Mouse (Mus musculus) neural tube, embryonic 14.5 days (tissue): ENCODE data around the gene Cmtm4. TPM values are rescaled to one million over a fixed set of nuclear protein-coding genes. Genes with fewer than 3 reads are reported as not detected.

Source experiments
- ATAC-seq: fragments of 200-750 bp; cut with Nextera tagmentation; 2 replicates; pipeline ENCODE4 v1.8.0; 2017; ENCODE audit warnings: low read depth, mild to moderate bottlenecking, moderate TSS enrichment, moderate library complexity
- H3K27ac ChIP-seq: fragments of 300-500 bp; sonication (generic); 2 replicates; pipeline ENCODE4 v1.5.1; 2014; ENCODE audit warnings: low read depth, mild to moderate bottlenecking, control low read depth, low read length, moderate library complexity, mixed read lengths
- H3K27me3 ChIP-seq: fragments of 300-500 bp; sonication (generic); 2 replicates; pipeline ENCODE4 v1.6.1; 2014; ENCODE audit warnings: low read length; ENCODE audit not compliant: control insufficient read depth, insufficient read depth
- H3K36me3 ChIP-seq: fragments of 300-500 bp; sonication (generic); 2 replicates; pipeline ENCODE4 v1.6.1; 2014; ENCODE audit warnings: low read length, mixed read lengths; ENCODE audit not compliant: control insufficient read depth, insufficient read depth
- H3K4me1 ChIP-seq: fragments of 300-500 bp; sonication (generic); 2 replicates; pipeline ENCODE4 v1.6.1; 2014; ENCODE audit warnings: low read length; ENCODE audit not compliant: control insufficient read depth, insufficient read depth
- H3K4me2 ChIP-seq: fragments of 300-500 bp; sonication (generic); 2 replicates; pipeline ENCODE4 v1.6.1; 2014; ENCODE audit warnings: mild to moderate bottlenecking, low read depth, low read length, control low read depth
- H3K4me3 ChIP-seq: fragments of 300-500 bp; sonication (generic); 2 replicates; pipeline ENCODE4 v1.5.1; 2014; ENCODE audit warnings: low read depth, low read length, control low read depth, mixed read lengths
- H3K9ac ChIP-seq: fragments of 300-500 bp; sonication (generic); replicated peaks from 2 replicates; pipeline ENCODE4 v1.6.1; 2014; ENCODE audit warnings: low read depth, mild to moderate bottlenecking, control low read depth, low read length, mixed read lengths
- H3K9me3 ChIP-seq: fragments of 300-500 bp; sonication (generic); 2 replicates; pipeline ENCODE4 v1.6.1; 2016; ENCODE audit warnings: low read length; ENCODE audit not compliant: control insufficient read depth
- WGBS: fragments of 180-500 bp; shearing (Covaris S2); extraction: QIAGEN DNeasy Blood & Tissue Kit; methylation state at CpG from one replicate; pipeline ENCODE4 v1.1.7; 2014; 5-methylcytosine and 5-hydroxymethylcytosine counted together
- polyA plus RNA-seq: library from polyadenylated mRNA; unstranded; fragments of >200 nt; fragmentation: Nextera tagmentation; extraction: Ambion mirVana; gene quantifications from 2 replicates; pipeline ENCODE4 v1.2.1, GENCODE M21; 2014

Gene Cmtm4
- polyA plus RNA-seq, 1 experiment from 2014 or later, result 3.9 TPM

- H3K9me3 ChIP-seq, result no peaks in the 10 kb centered on the region
- no peak overlapping the region for H3K4me3 ChIP-seq
- H3K27ac ChIP-seq, result no peak overlapping the region
- no peak overlapping the region for H3K4me2 ChIP-seq
- ATAC-seq, result no peak
- no peaks in the 10 kb centered on the region for H3K36me3 ChIP-seq
- H3K27me3 ChIP-seq, result no peaks in the 10 kb centered on the region
- 65% methylated on average over 3 of the region's 3 CpGs for WGBS
- no peak overlapping the region for H3K9ac ChIP-seq
- no peaks in the 10 kb centered on the region; the same call in 1 of the 2 replicates for H3K4me1 ChIP-seq
Observed at GRCm38 (mm10) chr8:104383977-104384376, 11.6 kb downstream of the Cmtm4 start.

GRCm38 (mm10) chr8:104383296-104383695, 12.3 kb downstream of the Cmtm4 start:
- H3K27me3 ChIP-seq, result no peaks in the 10 kb centered on the region
- no peak for ATAC-seq
- no peak overlapping the region for H3K27ac ChIP-seq
- H3K4me1 ChIP-seq, result no peaks in the 10 kb centered on the region; the same call in 1 of the 2 replicates
- H3K9ac ChIP-seq, result no peak overlapping the region
- no peaks in the 10 kb centered on the region for H3K9me3 ChIP-seq
- 71% methylated on average over 2 of the region's 2 CpGs for WGBS
- H3K4me2 ChIP-seq, result no peak overlapping the region
- H3K36me3 ChIP-seq, result no peaks in the 10 kb centered on the region
- no peak overlapping the region for H3K4me3 ChIP-seq

- H3K27ac ChIP-seq, result no peak overlapping the region
- no peak for ATAC-seq
- no peaks in the 10 kb centered on the region for H3K36me3 ChIP-seq
Observed at GRCm38 (mm10) chr8:104380961-104381411, 14.6 kb downstream of the Cmtm4 start.

GRCm38 (mm10) chr8:104380269-104380668, 15.3 kb downstream of the Cmtm4 start:
- H3K4me1 ChIP-seq, result peaks cover 4% of the 10 kb centered on the region; the same call in 1 of the 2 replicates
- H3K4me2 ChIP-seq, result no peak overlapping the region
- H3K4me3 ChIP-seq, result no peak overlapping the region
- no peaks in the 10 kb centered on the region for H3K9me3 ChIP-seq
- no peak overlapping the region for H3K27ac ChIP-seq
- H3K36me3 ChIP-seq, result no peaks in the 10 kb centered on the region
- ATAC-seq, result no peak
- WGBS, result 92% methylated on average over 7 of the region's 7 CpGs
- H3K27me3 ChIP-seq, result no peaks in the 10 kb centered on the region
- H3K9ac ChIP-seq, result no peak overlapping the region

More at GRCm38 (mm10) chr8:104380961-104381411, 14.6 kb downstream of the Cmtm4 start:
- Histone ChIP-seq H3K27me3 (no peaks in the 10 kb centered on the region), H3K4me2 (no peak overlapping the region), H3K9me3 (no peaks in the 10 kb centered on the region), H3K4me3 (no peak overlapping the region), H3K9ac (no peak overlapping the region), H3K4me1 (no peaks in the 10 kb centered on the region; the same call in 1 of the 2 replicates)
- WGBS, result 80% methylated on average over 5 of the region's 5 CpGs

- ATAC-seq, result no peak
- Histone ChIP-seq H3K9me3 (no peaks in the 10 kb centered on the region), H3K4me3 (no peak overlapping the region), H3K36me3 (no peaks in the 10 kb centered on the region), H3K4me1 (peaks cover 10% of the 10 kb centered on the region; the same call in 1 of the 2 replicates), H3K9ac (no peak overlapping the region), H3K27me3 (no peaks in the 10 kb centered on the region), H3K27ac (no peak overlapping the region), H3K4me2 (no peak overlapping the region)
- 28% methylated on average over 10 of the region's 10 CpGs for WGBS
Observed at GRCm38 (mm10) chr8:104379301-104379836, 16.2 kb downstream of the Cmtm4 start.

- ATAC-seq, result no peak
- Histone ChIP-seq H3K9me3 (no peaks in the 10 kb centered on the region), H3K4me3 (no peak overlapping the region), H3K4me1 (peaks cover 10% of the 10 kb centered on the region; the same call in 1 of the 2 replicates), H3K27ac (no peak overlapping the region), H3K4me2 (no peak overlapping the region), H3K36me3 (no peaks in the 10 kb centered on the region), H3K27me3 (no peaks in the 10 kb centered on the region), H3K9ac (no peak overlapping the region)
- 31% methylated on average over 11 of the region's 11 CpGs for WGBS
Observed at GRCm38 (mm10) chr8:104376669-104377068, 18.9 kb downstream of the Cmtm4 start.

GRCm38 (mm10) chr8:104375959-104376358, 19.6 kb downstream of the Cmtm4 start:
- H3K27ac ChIP-seq, result no peak overlapping the region
- ATAC-seq, result no peak

GRCm38 (mm10) chr8:104374864-104375846, 20.5 kb downstream of the Cmtm4 start:
- Histone ChIP-seq H3K4me1 (peaks cover 10% of the 10 kb centered on the region; the same call in 1 of the 2 replicates), H3K4me2 (no peak overlapping the region), H3K9ac (no peak overlapping the region), H3K4me3 (no peak overlapping the region), H3K9me3 (no peaks in the 10 kb centered on the region), H3K27me3 (no peaks in the 10 kb centered on the region), H3K36me3 (no peaks in the 10 kb centered on the region), H3K27ac (no peak overlapping the region)
- no peak for ATAC-seq
- 42% methylated on average over 14 of the region's 14 CpGs for WGBS

More at GRCm38 (mm10) chr8:104375959-104376358, 19.6 kb downstream of the Cmtm4 start:
- H3K36me3 ChIP-seq, result no peaks in the 10 kb centered on the region
- no peak overlapping the region for H3K4me3 ChIP-seq
- peaks cover 10% of the 10 kb centered on the region; the same call in 1 of the 2 replicates for H3K4me1 ChIP-seq
- 48% methylated on average over 5 of the region's 5 CpGs for WGBS
- H3K9me3 ChIP-seq, result no peaks in the 10 kb centered on the region
- H3K9ac ChIP-seq, result no peak overlapping the region
- H3K4me2 ChIP-seq, result no peak overlapping the region
- no peaks in the 10 kb centered on the region for H3K27me3 ChIP-seq

GRCm38 (mm10) chr8:104374269-104374668, 21.3 kb downstream of the Cmtm4 start:
- no peak overlapping the region for H3K4me3 ChIP-seq
- H3K36me3 ChIP-seq, result no peaks in the 10 kb centered on the region
- H3K9me3 ChIP-seq, result no peaks in the 10 kb centered on the region
- WGBS, result 73% methylated on average over 11 of the region's 11 CpGs
- H3K4me2 ChIP-seq, result no peak overlapping the region
- ATAC-seq, result no peak
- no peak overlapping the region for H3K27ac ChIP-seq
- no peak overlapping the region for H3K9ac ChIP-seq
- peaks cover 10% of the 10 kb centered on the region; the same call in 1 of the 2 replicates for H3K4me1 ChIP-seq
- no peaks in the 10 kb centered on the region for H3K27me3 ChIP-seq
